Mouse (Mus musculus): ENCODE results near the gene Kat2a. TPM values are rescaled to one million over a fixed set of nuclear protein-coding genes. Genes with fewer than 3 reads are reported as not detected.

Gene Kat2a
- polyA plus RNA-seq, 1 experiment from 2014 or later, result 65.7 TPM

Other genes starting within 250 kb of the Kat2a start
- 13.7 and 15.3 TPM in 2 replicates for gene Klhl11, start 239.7 kb downstream of the Kat2a start, polyA plus RNA-seq (2016; fragmentation: Nextera tagmentation; extraction: Ambion mirVana)
- 366 and 368 TPM in 2 replicates for gene Acly, start 184.5 kb downstream of the Kat2a start, polyA plus RNA-seq (2016; fragmentation: Nextera tagmentation; extraction: Ambion mirVana)
- 2.4 and 2.6 TPM in 2 replicates for gene Ttc25, start 166.9 kb downstream of the Kat2a start, polyA plus RNA-seq (2016; fragmentation: Nextera tagmentation; extraction: Ambion mirVana)
- gene Cnp, start 137.6 kb downstream of the Kat2a start, polyA plus RNA-seq (2016; fragmentation: Nextera tagmentation; extraction: Ambion mirVana), result 19.7 and 20.4 TPM in 2 replicates
- gene Nkiras2, start 93.2 kb downstream of the Kat2a start, polyA plus RNA-seq (2016; fragmentation: Nextera tagmentation; extraction: Ambion mirVana), result 101 and 103 TPM in 2 replicates
- gene Dnajc7, start 92.3 kb downstream of the Kat2a start, polyA plus RNA-seq (2016; fragmentation: Nextera tagmentation; extraction: Ambion mirVana), result 310 and 329 TPM in 2 replicates
- gene Zfp385c, start 20.0 kb downstream of the Kat2a start, polyA plus RNA-seq (2016; fragmentation: Nextera tagmentation; extraction: Ambion mirVana), result 0.34 and 0.97 TPM in 2 replicates
- gene Dhx58, start 8.2 kb downstream of the Kat2a start, polyA plus RNA-seq (2016; fragmentation: Nextera tagmentation; extraction: Ambion mirVana), result 1.9 and 2.3 TPM in 2 replicates
- gene Hspb9, start 1.4 kb upstream of the Kat2a start, polyA plus RNA-seq (2016; fragmentation: Nextera tagmentation; extraction: Ambion mirVana), result 0.26 TPM in 1 of 2 replicates, not detected in the other
- gene Rab5c, start 25.8 kb upstream of the Kat2a start, polyA plus RNA-seq (2016; fragmentation: Nextera tagmentation; extraction: Ambion mirVana), result 17.1 and 23.4 TPM in 2 replicates
- 6.1 and 6.9 TPM in 2 replicates for gene Kcnh4, start 47.5 kb upstream of the Kat2a start, polyA plus RNA-seq (2016; fragmentation: Nextera tagmentation; extraction: Ambion mirVana)
- gene Hcrt, start 50.5 kb upstream of the Kat2a start, polyA plus RNA-seq (2016; fragmentation: Nextera tagmentation; extraction: Ambion mirVana), result not detected in 2 replicates
- 3.7 and 5.1 TPM in 2 replicates for gene Ghdc, start 58.5 kb upstream of the Kat2a start, polyA plus RNA-seq (2016; fragmentation: Nextera tagmentation; extraction: Ambion mirVana)
- gene Stat5b, start 138.3 kb upstream of the Kat2a start, polyA plus RNA-seq (2016; fragmentation: Nextera tagmentation; extraction: Ambion mirVana), result 18.8 and 19.4 TPM in 2 replicates
- gene Stat5a, start 146.9 kb upstream of the Kat2a start, polyA plus RNA-seq (2016; fragmentation: Nextera tagmentation; extraction: Ambion mirVana), result 1.5 and 1.8 TPM in 2 replicates
- 31.7 and 35.0 TPM in 2 replicates for gene Stat3, start 227.1 kb upstream of the Kat2a start, polyA plus RNA-seq (2016; fragmentation: Nextera tagmentation; extraction: Ambion mirVana)

Data from midbrain, embryonic 12.5 days (tissue).